Mouse (Mus musculus) urinary bladder, postnatal 4 days (tissue): ENCODE results near the gene Ephb1.

Experiments
- DNase-seq, 2 experiments: peaks; one replicate each; pipeline ENCODE4 v3.0.0; 2021 to 2022; ENCODE audit warnings: low spot score in 2 of 2

The Ephb1 gene

GRCm38 (mm10) chr9:101915082-101915481 lies 439.4 kb downstream of the Ephb1 start:
- DNase-seq, result peak in 1 of 2 experiments; percentile 11

- DNase-seq, result no peak
Observed at GRCm38 (mm10) chr9:101911176-101911866, 443.2 kb downstream of the Ephb1 start.

GRCm38 (mm10) chr9:101909491-101909890 lies 445.0 kb downstream of the Ephb1 start:
- no peak for DNase-seq

- DNase-seq, result no peak
Observed at GRCm38 (mm10) chr9:101908849-101909248, 445.6 kb downstream of the Ephb1 start.

- DNase-seq, result no peak
Observed at GRCm38 (mm10) chr9:101907747-101908255, 446.7 kb downstream of the Ephb1 start.

- no peak for DNase-seq
Observed at GRCm38 (mm10) chr9:101903406-101903805, 451.1 kb downstream of the Ephb1 start.

- no peak for DNase-seq
Observed at GRCm38 (mm10) chr9:101897851-101898250, 456.6 kb downstream of the Ephb1 start.

GRCm38 (mm10) chr9:101883295-101883694 lies 471.2 kb downstream of the Ephb1 start:
- DNase-seq, result no peak

- DNase-seq, result no peak
Observed at GRCm38 (mm10) chr9:101877109-101877987, 477.1 kb downstream of the Ephb1 start.

GRCm38 (mm10) chr9:101875306-101875705 lies 479.2 kb downstream of the Ephb1 start:
- DNase-seq, result no peak
